Comparison of ENCODE assay signal across 13 mouse cellular contexts in the genomic region with DNA sequence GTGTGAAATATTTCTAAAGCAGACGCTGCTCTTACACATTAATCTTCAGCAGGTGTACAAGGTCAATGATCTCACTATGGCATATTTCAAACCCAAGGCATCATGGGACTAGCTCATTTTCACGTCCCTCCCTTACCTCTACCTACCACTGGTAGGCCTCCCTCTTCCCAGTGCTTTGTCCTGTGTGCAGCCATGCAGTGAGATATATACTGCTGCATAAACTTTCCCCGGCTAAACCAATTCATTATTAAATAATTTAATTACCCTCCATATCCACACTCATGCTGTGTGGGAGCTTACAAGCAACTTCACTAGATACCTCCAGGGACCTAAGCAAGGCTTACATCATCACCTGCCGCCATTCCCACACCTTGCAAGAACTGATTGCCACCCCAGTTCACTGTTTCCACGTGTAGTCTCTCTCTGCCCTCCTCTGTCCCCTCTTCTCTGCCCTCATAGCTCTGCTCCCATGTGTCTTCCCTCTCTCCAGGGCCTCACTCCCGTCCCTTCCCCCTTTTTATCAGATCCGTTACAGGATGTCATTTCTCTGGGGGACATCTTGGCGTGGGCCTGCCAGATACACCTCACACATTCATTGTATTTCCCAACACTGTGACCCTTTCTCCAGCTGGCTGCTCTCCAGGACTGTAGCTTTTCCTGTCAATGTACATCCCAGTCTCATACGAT.
DNase-seq lines count a peak whose midpoint lies in the region; ATAC-seq and TF ChIP-seq lines count a peak whose summit lies in the region.
"Had no signal": no experiment of that assay in that cellular context is flagged by ENCODE, and none has a peak within 500 bp of the region (broad histone marks: within the 10 kb centered on the region; RNA-seq: fewer than 3 reads in every experiment).

No protein-coding gene starts in this region.

- H3K9ac ChIP-seq in heart, embryonic 14.5 days (ENCODE audit: low read length): no peak overlapping the region
- no peak overlapping the region for H3K9ac ChIP-seq in heart, adult 2 months (ENCODE audit: low read depth, low read length)
- no peak overlapping the region for H3K9ac ChIP-seq in limb, embryonic 11.5 days (ENCODE audit: low read length)
- H3K9ac ChIP-seq in limb, embryonic 13.5 days: no peak overlapping the region
- H3K9ac ChIP-seq: embryonic facial prominence, embryonic 15.5 days had no signal

- WGBS in heart, embryonic 14.5 days: 39% methylated on average over 9 of the region's 9 CpGs
- WGBS in heart, adult 2 months: 29% methylated on average over 9 of the region's 9 CpGs
- WGBS in limb, embryonic 11.5 days: 68% methylated on average over 9 of the region's 9 CpGs
- 81% methylated on average over 9 of the region's 9 CpGs for WGBS in limb, embryonic 10.5 days
- 53% methylated on average over 9 of the region's 9 CpGs for WGBS in limb, embryonic 13.5 days

- H3K27me3 ChIP-seq in heart, embryonic 14.5 days (ENCODE audit: control insufficient read depth, insufficient read depth, low read length): no peaks in the 10 kb centered on the region
- no peaks in the 10 kb centered on the region for H3K27me3 ChIP-seq in heart, adult 2 months (ENCODE audit: control insufficient read depth, insufficient read depth, low read length)
- no peaks in the 10 kb centered on the region for H3K27me3 ChIP-seq in limb, embryonic 11.5 days (ENCODE audit: control insufficient read depth, insufficient read depth, low read length)
- no peaks in the 10 kb centered on the region for H3K27me3 ChIP-seq in limb, embryonic 10.5 days (ENCODE audit: low read depth, poor library complexity, severe bottlenecking)
- H3K27me3 ChIP-seq in limb, embryonic 13.5 days: no peaks in the 10 kb centered on the region
- H3K27me3 ChIP-seq: embryonic facial prominence, embryonic 15.5 days had no signal

- no peak for TF ChIP-seq POLR2A in heart, adult 2 months (IDR thresholded peaks at IDR 0.05; ENCODE audit: insufficient read depth, low read depth, low read length)

- peak; percentile 49; the same call in 1 of the 2 replicates for ATAC-seq in heart, embryonic 14.5 days (ENCODE audit: insufficient number of reproducible peaks, insufficient read depth, low FRiP score, low read depth)
- ATAC-seq in limb, embryonic 11.5 days (ENCODE audit: insufficient number of reproducible peaks, low FRiP score, low TSS enrichment, low read depth): 0 out of 2 replicates have a peak, but pooled peaks have one; percentile 13
- ATAC-seq in limb, embryonic 13.5 days (ENCODE audit: low FRiP score, low read depth): peak; percentile 33; the same call in 1 of the 2 replicates
- ATAC-seq: CD4-positive, CD25-positive, alpha-beta regulatory T cell, adult 4 months had no signal

- peak overlapping the region; percentile 21; the same call in 1 of the 2 replicates for H3K4me2 ChIP-seq in heart, embryonic 14.5 days (ENCODE audit: low read length)
- no peak overlapping the region for H3K4me2 ChIP-seq in limb, embryonic 11.5 days (ENCODE audit: low read depth, severe bottlenecking)
- no peak overlapping the region for H3K4me2 ChIP-seq in limb, embryonic 13.5 days (replicated peaks)
- H3K4me2 ChIP-seq: embryonic facial prominence, embryonic 15.5 days had no signal

- no peaks in the 10 kb centered on the region for H3K79me2 ChIP-seq in heart, adult 2 months (replicated peaks; ENCODE audit: control insufficient read depth, insufficient read depth, low read length)

- no peak for DNase-seq in heart, adult 2 months
- no peak for DNase-seq in limb, embryonic 11.5 days (ENCODE audit: low spot score)
- no peak for DNase-seq in limb, embryonic 10.5 days (ENCODE audit: low spot score)
- peak; percentile 41 for DNase-seq in NIH3T3 (ENCODE audit: low read depth)
- DNase-seq in thymus, postnatal 0 days (ENCODE audit: low spot score): no peak
- DNase-seq in cerebellum, postnatal 10 days: no peak
- DNase-seq: cerebellum, adult 8-10 months; lung, adult 18-20 months had no signal

- H3K4me3 ChIP-seq in heart, embryonic 14.5 days (ENCODE audit: control insufficient read depth in 1 of 2, insufficient read depth in 1 of 2, low read depth in 1 of 2, low read length in 2 of 2): no peak overlapping the region
- H3K4me3 ChIP-seq in heart, adult 2 months: no peak overlapping the region
- H3K4me3 ChIP-seq in limb, embryonic 11.5 days (ENCODE audit: low read depth, low read length): no peak overlapping the region
- no peak overlapping the region for H3K4me3 ChIP-seq in limb, embryonic 10.5 days
- H3K4me3 ChIP-seq in limb, embryonic 13.5 days: no peak overlapping the region
- H3K4me3 ChIP-seq: embryonic facial prominence, embryonic 15.5 days; heart, embryonic 10.5 days had no signal

- peak overlapping the region; percentile 25 to 57; a peak in 3 of 4 replicates for H3K27ac ChIP-seq in heart, embryonic 14.5 days (replicated peaks in 1 of 2; ENCODE audit: control insufficient read depth in 1 of 2, insufficient read depth in 1 of 2, low read depth in 2 of 2, low read length in 2 of 2)
- H3K27ac ChIP-seq in heart, adult 2 months: no peak overlapping the region
- no peak overlapping the region for H3K27ac ChIP-seq in limb, embryonic 11.5 days (replicated peaks; ENCODE audit: low read depth, low read length)
- no peak overlapping the region for H3K27ac ChIP-seq in limb, embryonic 10.5 days
- no peak overlapping the region for H3K27ac ChIP-seq in limb, embryonic 13.5 days
- H3K27ac ChIP-seq: embryonic facial prominence, embryonic 15.5 days; heart, embryonic 10.5 days had no signal

- TF ChIP-seq CTCF in heart, adult 2 months (IDR thresholded peaks at IDR 0.05): no peak

- H3K4me1 ChIP-seq in heart, embryonic 14.5 days (ENCODE audit: control insufficient read depth in 2 of 2, insufficient read depth in 2 of 2, low read length in 2 of 2): peaks cover 16 to 40% of the 10 kb centered on the region in 2 experiments
- H3K4me1 ChIP-seq in heart, adult 2 months (ENCODE audit: control insufficient read depth, insufficient read depth, low read length): peaks cover 23% of the 10 kb centered on the region
- peaks cover 6% of the 10 kb centered on the region; the same call in 1 of the 2 replicates for H3K4me1 ChIP-seq in limb, embryonic 11.5 days (ENCODE audit: control insufficient read depth, insufficient read depth, low read length)
- H3K4me1 ChIP-seq in limb, embryonic 10.5 days: peaks cover 32% of the 10 kb centered on the region
- H3K4me1 ChIP-seq in limb, embryonic 13.5 days: peaks cover 38% of the 10 kb centered on the region

- TF ChIP-seq EP300 in heart, adult 2 months (IDR thresholded peaks at IDR 0.05; ENCODE audit: insufficient read depth, low read depth, low read length): no peak

- H3K36me3 ChIP-seq in heart, embryonic 14.5 days (ENCODE audit: control insufficient read depth, insufficient read depth, low read length): no peaks in the 10 kb centered on the region
- H3K36me3 ChIP-seq in heart, adult 2 months (ENCODE audit: control insufficient read depth, insufficient read depth, low read length): peaks cover 12% of the 10 kb centered on the region
- no peaks in the 10 kb centered on the region for H3K36me3 ChIP-seq in limb, embryonic 11.5 days (ENCODE audit: control insufficient read depth, insufficient read depth, low read length)
- no peaks in the 10 kb centered on the region for H3K36me3 ChIP-seq in limb, embryonic 10.5 days
- no peaks in the 10 kb centered on the region for H3K36me3 ChIP-seq in limb, embryonic 13.5 days
- H3K36me3 ChIP-seq: embryonic facial prominence, embryonic 15.5 days; heart, embryonic 10.5 days had no signal

- no peaks in the 10 kb centered on the region for H3K9me3 ChIP-seq in heart, embryonic 14.5 days (ENCODE audit: control insufficient read depth, low read length)
- H3K9me3 ChIP-seq in limb, embryonic 11.5 days (ENCODE audit: control insufficient read depth, low read length): no peaks in the 10 kb centered on the region
- H3K9me3 ChIP-seq in limb, embryonic 10.5 days (replicated peaks): no peaks in the 10 kb centered on the region
- no peaks in the 10 kb centered on the region for H3K9me3 ChIP-seq in limb, embryonic 13.5 days
- H3K9me3 ChIP-seq: embryonic facial prominence, embryonic 15.5 days; heart, embryonic 10.5 days had no signal

- intact Hi-C loops in heart, adult 2 months (cut with DNase I): loop anchor here (5.0 kb wide), 2 partner anchors 39 to 79 kb away; a partner anchor contains a TSS

Comparison
In these comparisons a context has a peak if more than half of its experiments do, and no peak if none do; other contexts are left out.
1. H3K27ac ChIP-seq: peak in heart, embryonic 14.5 days (2 of 2); none in heart, adult 2 months (single experiment), limb, embryonic 11.5 days (single experiment), limb, embryonic 10.5 days (single experiment) and limb, embryonic 13.5 days (single experiment).
2. Peak in every context shown above with its lines, with median percentiles within 50 percentile points of each other: ATAC-seq.